In the genomic region with DNA sequence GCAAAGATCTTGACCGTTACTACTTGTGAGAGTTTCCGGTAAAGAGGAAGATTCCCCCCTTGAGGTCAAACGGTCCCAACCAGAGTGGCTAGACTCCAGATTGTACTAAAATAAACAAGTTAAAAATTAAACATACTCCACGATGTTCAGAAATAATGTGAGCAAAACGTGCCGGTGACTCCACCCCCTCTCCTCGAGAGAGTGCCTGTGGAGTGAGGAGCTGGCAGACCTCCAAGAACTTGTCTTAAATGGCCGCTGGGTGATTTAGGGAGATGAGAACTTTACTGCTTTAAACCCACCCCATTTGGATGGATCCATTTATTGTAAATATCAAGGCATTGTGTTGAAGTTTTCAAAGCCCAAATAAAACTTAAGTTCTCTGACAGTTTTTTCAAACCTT, we compare ENCODE assay signal across 9 mouse cellular contexts. TPM values are rescaled to one million over a fixed set of nuclear protein-coding genes. Genes with fewer than 3 reads are reported as not detected.
A peak's percentile ranks its signal among the peaks of the same experiment; 100 is the strongest.
DNase-seq lines count a peak whose midpoint lies in the region; ATAC-seq and TF ChIP-seq lines count a peak whose summit lies in the region.
"Had no signal": no experiment of that assay in that cellular context is flagged by ENCODE, and none has a peak within 500 bp of the region (broad histone marks: within the 10 kb centered on the region; RNA-seq: fewer than 3 reads in every experiment).

No protein-coding gene starts in this region.

- no peaks in the 10 kb centered on the region for H3K27me3 ChIP-seq in neural tube, embryonic 11.5 days (ENCODE audit: control insufficient read depth, insufficient read depth, low read length)
- no peaks in the 10 kb centered on the region for H3K27me3 ChIP-seq in limb, embryonic 14.5 days (ENCODE audit: control insufficient read depth, insufficient read depth, low read length)
- H3K27me3 ChIP-seq in stomach, embryonic 14.5 days (ENCODE audit: control insufficient read depth, insufficient read depth, low read length): no peaks in the 10 kb centered on the region
- no peaks in the 10 kb centered on the region for H3K27me3 ChIP-seq in forebrain, embryonic 12.5 days
- H3K27me3 ChIP-seq: megakaryocyte, embryonic 14.5 days had no signal

- TF ChIP-seq POLR2A in limb, embryonic 14.5 days (IDR thresholded peaks at IDR 0.05; ENCODE audit: borderline replicate concordance, extremely low read depth, insufficient read depth, insufficient read length): no peak

- WGBS in neural tube, embryonic 11.5 days: 40% methylated on average over 8 of the region's 8 CpGs
- WGBS in limb, embryonic 14.5 days: 15% methylated on average over 8 of the region's 8 CpGs
- WGBS in stomach, embryonic 14.5 days: 0% methylated on average over 8 of the region's 8 CpGs
- 46% methylated on average over 8 of the region's 8 CpGs for WGBS in forebrain, embryonic 12.5 days

- no peak overlapping the region for H3K27ac ChIP-seq in neural tube, embryonic 11.5 days (ENCODE audit: low read depth, low read length)
- no peak overlapping the region for H3K27ac ChIP-seq in limb, embryonic 14.5 days (replicated peaks; ENCODE audit: low read depth, low read length)
- no peak overlapping the region for H3K27ac ChIP-seq in stomach, embryonic 14.5 days (ENCODE audit: low read length)
- H3K27ac ChIP-seq in forebrain, embryonic 12.5 days: no peak overlapping the region

- H3K9me3 ChIP-seq in neural tube, embryonic 11.5 days (ENCODE audit: control insufficient read depth, low read length): no peaks in the 10 kb centered on the region
- 0 out of 2 replicates have a peak, but pooled peaks cover 5% of the 10 kb centered on the region for H3K9me3 ChIP-seq in limb, embryonic 14.5 days (ENCODE audit: control insufficient read depth, low read length)
- H3K9me3 ChIP-seq in stomach, embryonic 14.5 days (ENCODE audit: control insufficient read depth, low read depth, low read length): no peaks in the 10 kb centered on the region; the same call in 1 of the 2 replicates
- no peaks in the 10 kb centered on the region for H3K9me3 ChIP-seq in forebrain, embryonic 12.5 days

- peak; percentile 57 for DNase-seq in neural tube, embryonic 11.5 days (ENCODE audit: low spot score)
- DNase-seq in neural tube, embryonic 10.5 days (ENCODE audit: extremely low spot score, low spot score): no peak
- DNase-seq in adrenal gland, postnatal 36 days: peak; percentile 45 to 70
- DNase-seq in heart, postnatal 4 days: peak; percentile 70
- peak; percentile 94 for DNase-seq in limb, embryonic 14.5 days (ENCODE audit: low spot score)

- H3K36me3 ChIP-seq in neural tube, embryonic 11.5 days (ENCODE audit: control insufficient read depth, insufficient read depth, low read length): no peaks in the 10 kb centered on the region
- H3K36me3 ChIP-seq in limb, embryonic 14.5 days (ENCODE audit: control insufficient read depth, insufficient read depth, low read length): no peaks in the 10 kb centered on the region
- H3K36me3 ChIP-seq in stomach, embryonic 14.5 days (ENCODE audit: control insufficient read depth, insufficient read depth, low read length): no peaks in the 10 kb centered on the region
- H3K36me3 ChIP-seq in forebrain, embryonic 12.5 days (replicated peaks): no peaks in the 10 kb centered on the region

- H3K4me2 ChIP-seq in neural tube, embryonic 11.5 days (ENCODE audit: low read depth): no peak overlapping the region
- H3K4me2 ChIP-seq in limb, embryonic 14.5 days (replicated peaks; ENCODE audit: low read depth, low read length, severe bottlenecking): peak overlapping the region; percentile 27; the same call in 1 of the 2 replicates
- H3K4me2 ChIP-seq in stomach, embryonic 14.5 days (replicated peaks; ENCODE audit: low read depth, low read length): no peak overlapping the region
- no peak overlapping the region for H3K4me2 ChIP-seq in forebrain, embryonic 12.5 days

- H3K4me3 ChIP-seq in neural tube, embryonic 11.5 days (ENCODE audit: low read depth, low read length): no peak overlapping the region
- no peak overlapping the region for H3K4me3 ChIP-seq in limb, embryonic 14.5 days (replicated peaks; ENCODE audit: low read length)
- no peak overlapping the region for H3K4me3 ChIP-seq in stomach, embryonic 14.5 days (ENCODE audit: low read depth, low read length)
- H3K4me3 ChIP-seq in forebrain, embryonic 12.5 days (replicated peaks): no peak overlapping the region
- H3K4me3 ChIP-seq: megakaryocyte, embryonic 14.5 days had no signal

- H3K9ac ChIP-seq in neural tube, embryonic 11.5 days (ENCODE audit: low read length): no peak overlapping the region
- H3K9ac ChIP-seq in limb, embryonic 14.5 days (ENCODE audit: low read depth, low read length, severe bottlenecking): no peak overlapping the region
- no peak overlapping the region for H3K9ac ChIP-seq in stomach, embryonic 14.5 days (replicated peaks; ENCODE audit: low read depth, low read length)
- no peak overlapping the region for H3K9ac ChIP-seq in forebrain, embryonic 12.5 days

- no peak for ATAC-seq in neural tube, embryonic 11.5 days (ENCODE audit: insufficient read depth, low FRiP score, low TSS enrichment)
- ATAC-seq in limb, embryonic 14.5 days (ENCODE audit: low FRiP score, low read depth): peak; percentile 80
- peak; percentile 70; the same call in 1 of the 2 replicates for ATAC-seq in stomach, embryonic 14.5 days (ENCODE audit: insufficient number of reproducible peaks, insufficient read depth, low FRiP score, low read depth)
- no peak for ATAC-seq in frontal cortex, adult (ENCODE audit: low TSS enrichment)
- no peak for ATAC-seq in forebrain, embryonic 12.5 days (ENCODE audit: low FRiP score)

- H3K4me1 ChIP-seq in neural tube, embryonic 11.5 days (ENCODE audit: control insufficient read depth, insufficient read depth, low read length): no peaks in the 10 kb centered on the region
- H3K4me1 ChIP-seq in limb, embryonic 14.5 days (ENCODE audit: control insufficient read depth, insufficient read depth, low read length): peaks cover 3% of the 10 kb centered on the region; the same call in 1 of the 2 replicates
- peaks cover 9% of the 10 kb centered on the region; the same call in 1 of the 2 replicates for H3K4me1 ChIP-seq in stomach, embryonic 14.5 days (ENCODE audit: control insufficient read depth, insufficient read depth, low read length)
- no peaks in the 10 kb centered on the region for H3K4me1 ChIP-seq in forebrain, embryonic 12.5 days

RNA-seq across cellular contexts. Expression of a gene that starts 42.4 kb away (rescaled TPM):
- polyA plus RNA-seq in neural tube, embryonic 11.5 days (2014; fragmentation: Nextera tagmentation; extraction: Ambion mirVana): 39.5 and 40.4 TPM in 2 replicates
- 1 to 10 TPM in 1 of 2 experiments, under 1 TPM in 1; 0.76 to 1.5 TPM for total RNA-seq in adrenal gland, postnatal 36 days (2021)
- 1 to 10 TPM; 1.1 to 2.0 TPM for total RNA-seq in heart, postnatal 4 days (2021)
- polyA plus RNA-seq in limb, embryonic 14.5 days (2012; rRNA removed): 19.5 and 20.3 TPM in 2 replicates
- 18.5 and 19.9 TPM in 2 replicates for polyA plus RNA-seq in limb, embryonic 14.5 days (2014; fragmentation: Nextera tagmentation; extraction: Ambion mirVana)
- 63.7 and 66.3 TPM in 2 replicates for polyA plus RNA-seq in stomach, embryonic 14.5 days (2014; fragmentation: Nextera tagmentation; extraction: Ambion mirVana)
- polyA plus RNA-seq in forebrain, embryonic 12.5 days (2016; fragmentation: Nextera tagmentation; extraction: Ambion mirVana): 16.7 and 23.9 TPM in 2 replicates

Comparison
In these comparisons a context has a peak if more than half of its experiments do, and no peak if none do; other contexts are left out.
1. ATAC-seq: peak in limb, embryonic 14.5 days (single experiment) and stomach, embryonic 14.5 days (single experiment); none in neural tube, embryonic 11.5 days (single experiment), frontal cortex, adult (single experiment) and forebrain, embryonic 12.5 days (single experiment).